Mouse (Mus musculus) forebrain, embryonic 11.5 days (tissue): ENCODE data around the gene D10Jhu81e. TPM values are rescaled to one million over a fixed set of nuclear protein-coding genes. Genes with fewer than 3 reads are reported as not detected.

Source experiments
- ATAC-seq: fragments of 200-750 bp; cut with Nextera tagmentation; replicated peaks from 2 replicates; pipeline ENCODE4 v1.8.0; 2017; ENCODE audit warnings: moderate TSS enrichment; ENCODE audit not compliant: low FRiP score
- DNase-seq: peaks from one replicate; pipeline ENCODE4 v3.0.0-alpha.2; 2017; ENCODE audit warnings: low spot score
- H3K27ac ChIP-seq: fragments of 300-500 bp; sonication (generic); 2 replicates; pipeline ENCODE4 v1.5.1; 2014; ENCODE audit warnings: low read depth, low read length
- H3K27me3 ChIP-seq: fragments of 300-500 bp; sonication (generic); 2 replicates; pipeline ENCODE4 v1.6.1; 2014; ENCODE audit warnings: mild to moderate bottlenecking, low read length, mixed read lengths; ENCODE audit not compliant: control insufficient read depth, insufficient read depth
- H3K36me3 ChIP-seq: fragments of 300-500 bp; sonication (generic); 2 replicates; pipeline ENCODE4 v1.6.1; 2014; ENCODE audit warnings: mild to moderate bottlenecking, low read length, moderate library complexity, mixed read lengths; ENCODE audit not compliant: control insufficient read depth, insufficient read depth
- H3K4me1 ChIP-seq: fragments of 300-500 bp; sonication (generic); replicated peaks from 2 replicates; pipeline ENCODE4 v1.6.1; 2014; ENCODE audit warnings: low read length, mixed read lengths; ENCODE audit not compliant: control insufficient read depth, insufficient read depth
- H3K4me2 ChIP-seq: fragments of 300-500 bp; sonication (generic); 2 replicates; pipeline ENCODE4 v1.6.1; 2014; ENCODE audit warnings: low read depth, mild to moderate bottlenecking, low read length, moderate library complexity, mixed read lengths; ENCODE audit not compliant: severe bottlenecking
- H3K4me3 ChIP-seq: fragments of 300-500 bp; sonication (generic); 2 replicates; pipeline ENCODE4 v1.5.1; 2014; ENCODE audit warnings: low read depth, low read length
- H3K9ac ChIP-seq: fragments of 300-500 bp; sonication (generic); 2 replicates; pipeline ENCODE4 v1.6.1; 2014; ENCODE audit warnings: low read length
- H3K9me3 ChIP-seq: fragments of 300-500 bp; sonication (generic); 2 replicates; pipeline ENCODE4 v1.6.1; 2016; ENCODE audit warnings: low read length, mixed read lengths; ENCODE audit not compliant: control insufficient read depth
- WGBS: fragments of 180-500 bp; shearing (Covaris S2); extraction: QIAGEN DNeasy Blood & Tissue Kit; methylation state at CpG from one replicate; pipeline ENCODE4 v1.1.7; 2014; 5-methylcytosine and 5-hydroxymethylcytosine counted together
- polyA plus RNA-seq: library from polyadenylated mRNA; unstranded; fragments of >200 nt; fragmentation: Nextera tagmentation; extraction: Ambion mirVana; gene quantifications from 2 replicates; pipeline ENCODE4 v1.2.1, GENCODE M21; 2014

D10Jhu81e gene
- polyA plus RNA-seq, 1 experiment from 2014 or later = 14.0 TPM

- H3K9ac ChIP-seq = peak overlapping the region; percentile 81
- DNase-seq (no peak), ATAC-seq (no peak)
- H3K4me3 ChIP-seq = peak overlapping the region; percentile 78
- no peaks in the 10 kb centered on the region; the same call in 1 of the 2 replicates for H3K36me3 ChIP-seq
- no peaks in the 10 kb centered on the region for H3K27me3 ChIP-seq
- H3K27ac ChIP-seq = no peak overlapping the region
- 90% methylated on average over 11 of the region's 11 CpGs for WGBS
- no peaks in the 10 kb centered on the region for H3K9me3 ChIP-seq
- H3K4me2 ChIP-seq = peak overlapping the region; percentile 90
- peaks cover 5% of the 10 kb centered on the region; the same call in 1 of the 2 replicates for H3K4me1 ChIP-seq
Measured at GRCm38 (mm10) chr10:78168792-78169191, 790 bp downstream of the D10Jhu81e start.

GRCm38 (mm10) chr10:78167775-78168174 is 1.8 kb downstream of the D10Jhu81e start:
- DNase-seq = no peak
- no peaks in the 10 kb centered on the region for H3K9me3 ChIP-seq
- H3K27ac ChIP-seq = no peak overlapping the region
- H3K4me1 ChIP-seq = peaks cover 5% of the 10 kb centered on the region; the same call in 1 of the 2 replicates
- H3K27me3 ChIP-seq = no peaks in the 10 kb centered on the region
- no peak overlapping the region for H3K4me3 ChIP-seq
- no peak for ATAC-seq
- no peaks in the 10 kb centered on the region; the same call in 1 of the 2 replicates for H3K36me3 ChIP-seq
- no peak overlapping the region for H3K9ac ChIP-seq
- no peak overlapping the region for H3K4me2 ChIP-seq

GRCm38 (mm10) chr10:78167333-78167732 is 2.2 kb downstream of the D10Jhu81e start:
- no peaks in the 10 kb centered on the region for H3K27me3 ChIP-seq
- H3K9me3 ChIP-seq = no peaks in the 10 kb centered on the region
- no peak for ATAC-seq
- no peak overlapping the region for H3K4me2 ChIP-seq
- 93% methylated on average over 7 of the region's 7 CpGs for WGBS
- H3K27ac ChIP-seq = no peak overlapping the region
- no peaks in the 10 kb centered on the region; the same call in 1 of the 2 replicates for H3K36me3 ChIP-seq
- DNase-seq = no peak
- no peak overlapping the region for H3K4me3 ChIP-seq
- H3K4me1 ChIP-seq = peaks cover 5% of the 10 kb centered on the region; the same call in 1 of the 2 replicates
- H3K9ac ChIP-seq = no peak overlapping the region

GRCm38 (mm10) chr10:78165256-78166005 is 4.2 kb downstream of the D10Jhu81e start:
- 93% methylated on average over 21 of the region's 21 CpGs for WGBS
- DNase-seq = no peak
- Histone ChIP-seq H3K4me2 (no peak overlapping the region), H3K4me3 (no peak overlapping the region), H3K9me3 (no peaks in the 10 kb centered on the region), H3K4me1 (peaks cover 5% of the 10 kb centered on the region; the same call in 1 of the 2 replicates), H3K9ac (no peak overlapping the region), H3K27me3 (no peaks in the 10 kb centered on the region), H3K27ac (no peak overlapping the region), H3K36me3 (no peaks in the 10 kb centered on the region; the same call in 1 of the 2 replicates)
- ATAC-seq = no peak

- no peak for ATAC-seq
- WGBS = 93% methylated on average over 12 of the region's 12 CpGs
Measured at GRCm38 (mm10) chr10:78164786-78165185, 4.8 kb downstream of the D10Jhu81e start.

GRCm38 (mm10) chr10:78163923-78164322 is 5.7 kb downstream of the D10Jhu81e start:
- H3K4me2 ChIP-seq = no peak overlapping the region
- peaks cover 2% of the 10 kb centered on the region; the same call in 1 of the 2 replicates for H3K4me1 ChIP-seq
- no peak overlapping the region for H3K9ac ChIP-seq
- H3K27ac ChIP-seq = no peak overlapping the region
- no peaks in the 10 kb centered on the region for H3K27me3 ChIP-seq
- no peak for ATAC-seq
- no peaks in the 10 kb centered on the region for H3K9me3 ChIP-seq
- peak; percentile 79 for DNase-seq
- H3K36me3 ChIP-seq = no peaks in the 10 kb centered on the region; the same call in 1 of the 2 replicates
- WGBS = 34% methylated on average over 4 of the region's 4 CpGs
- no peak overlapping the region for H3K4me3 ChIP-seq

More at GRCm38 (mm10) chr10:78164786-78165185, 4.8 kb downstream of the D10Jhu81e start:
- no peak for DNase-seq
- H3K4me1 ChIP-seq = peaks cover 5% of the 10 kb centered on the region; the same call in 1 of the 2 replicates
- no peaks in the 10 kb centered on the region for H3K27me3 ChIP-seq
- no peak overlapping the region for H3K4me2 ChIP-seq
- H3K27ac ChIP-seq = no peak overlapping the region
- no peak overlapping the region for H3K4me3 ChIP-seq
- H3K36me3 ChIP-seq = no peaks in the 10 kb centered on the region; the same call in 1 of the 2 replicates
- H3K9me3 ChIP-seq = no peaks in the 10 kb centered on the region
- H3K9ac ChIP-seq = no peak overlapping the region

- H3K36me3 ChIP-seq = no peaks in the 10 kb centered on the region; the same call in 1 of the 2 replicates
- H3K9ac ChIP-seq = no peak overlapping the region
- H3K9me3 ChIP-seq = no peaks in the 10 kb centered on the region
- 94% methylated on average over 9 of the region's 9 CpGs for WGBS
- H3K4me3 ChIP-seq = no peak overlapping the region
- DNase-seq = no peak
- no peak overlapping the region for H3K4me2 ChIP-seq
- H3K27ac ChIP-seq = no peak overlapping the region
- no peak for ATAC-seq
- no peaks in the 10 kb centered on the region for H3K27me3 ChIP-seq
- no peaks in the 10 kb centered on the region for H3K4me1 ChIP-seq
Measured at GRCm38 (mm10) chr10:78163241-78163640, 6.3 kb downstream of the D10Jhu81e start.

GRCm38 (mm10) chr10:78162646-78163045 is 6.9 kb downstream of the D10Jhu81e start:
- no peaks in the 10 kb centered on the region; the same call in 1 of the 2 replicates for H3K36me3 ChIP-seq
- no peak overlapping the region for H3K9ac ChIP-seq
- no peaks in the 10 kb centered on the region for H3K4me1 ChIP-seq
- no peak overlapping the region for H3K4me3 ChIP-seq
- no peak overlapping the region for H3K4me2 ChIP-seq
- ATAC-seq (no peak), DNase-seq (no peak)
- WGBS = 94% methylated on average over 12 of the region's 12 CpGs
- H3K27me3 ChIP-seq = no peaks in the 10 kb centered on the region
- H3K27ac ChIP-seq = no peak overlapping the region
- H3K9me3 ChIP-seq = no peaks in the 10 kb centered on the region
